Mouse (Mus musculus) liver (tissue): ENCODE measurements at regions not wholly inside any gene's neighbourhood (a gene's known extent, or its start where the extent isn't known, plus 50 kb on each side); places are given as distances from the start of the nearest gene placed in this dataset.
"Not testable (repeated sequence)": the region's sequence is repeated elsewhere in the genome, so short reads cannot be mapped to it uniquely, and the experiment has no call there.

Source experiments
- DNase-seq: peaks from one replicate; pipeline ENCODE4 v3.0.0-alpha.2; 2020; ENCODE audit warnings: mixed read lengths

GRCm38 (mm10) chr14:19327321-19327720, 91.4 kb downstream of the Gm21738 start:
- no peak for DNase-seq

- DNase-seq, result no peak
These were observed 107.1 kb downstream of the Gm21738 start for GRCm38 (mm10) chr14:19311614-19312013.

- DNase-seq, result not testable (repeated sequence)
These were observed 115.9 kb downstream of the Gm21738 start for GRCm38 (mm10) chr14:19302859-19303258.

GRCm38 (mm10) chr14:19279096-19279495, 139.6 kb downstream of the Gm21738 start:
- DNase-seq, result no peak

DNA sequence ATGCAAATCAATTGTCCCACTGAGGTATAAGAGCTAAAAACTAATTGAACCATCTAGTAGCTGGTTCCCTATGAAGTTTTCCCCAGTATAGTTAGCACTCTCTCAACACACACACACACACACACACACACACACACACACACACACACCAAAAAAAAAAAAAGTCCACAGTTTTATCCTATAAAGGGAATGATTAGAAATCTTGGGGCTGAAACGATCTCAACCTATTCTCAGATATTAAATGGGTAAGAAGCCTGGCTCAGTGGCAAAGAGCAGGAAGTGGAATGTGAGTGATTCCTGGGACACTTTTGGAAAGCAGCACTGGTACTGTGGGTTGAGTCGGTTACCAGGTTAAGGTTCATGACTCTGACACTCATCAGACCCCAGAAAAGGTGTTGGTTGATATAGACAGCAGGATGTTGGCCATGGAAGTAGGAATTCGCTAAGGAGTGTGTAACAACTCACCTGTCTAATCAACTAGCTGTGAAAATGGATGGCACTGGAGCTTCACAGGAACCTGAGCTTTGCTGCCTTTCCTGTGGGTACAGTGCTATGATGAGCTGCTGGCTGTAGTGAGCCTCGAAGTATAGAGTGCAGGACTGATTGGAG, 140.8 kb downstream of the Gm21738 start:
- peak; percentile 91 for DNase-seq
